Mouse (Mus musculus) adrenal gland, postnatal 10 days (tissue): ENCODE results near the gene Shc3. TPM values are rescaled to one million over a fixed set of nuclear protein-coding genes. Genes with fewer than 3 reads are reported as not detected.

ENCODE experiments used
- DNase-seq: peaks from one replicate; pipeline ENCODE4 v3.0.0; 2021; ENCODE audit warnings: mixed read lengths
- long read RNA-seq, 2 experiments: library from polyadenylated mRNA; stranded (forward); transcript quantifications; one replicate each; pipeline ENCODE4 v2.0.0; 2021
- total RNA-seq, 2 experiments: library from RNA; stranded (reverse); gene quantifications; 2 replicates each; pipeline ENCODE4 v1.2.3; 2021

Gene Shc3
- total RNA-seq, result 1 to 10 TPM; 1.4 to 4.5 TPM
- long read RNA-seq, experiment 1, partial matches to known transcripts, result 1 of 1 reads
- long read RNA-seq, experiment 1, other reads (novel, unspliced or antisense), result 0 of 1 reads
- long read RNA-seq, experiment 2, result 0 reads

GRCm38 (mm10) chr13:51568911-51569684 is at the start of gene Shc3:
Gene Shc3, minus strand, starts transcription at chr13:51569419.
- DNase-seq, result peak; percentile 84

DNA sequence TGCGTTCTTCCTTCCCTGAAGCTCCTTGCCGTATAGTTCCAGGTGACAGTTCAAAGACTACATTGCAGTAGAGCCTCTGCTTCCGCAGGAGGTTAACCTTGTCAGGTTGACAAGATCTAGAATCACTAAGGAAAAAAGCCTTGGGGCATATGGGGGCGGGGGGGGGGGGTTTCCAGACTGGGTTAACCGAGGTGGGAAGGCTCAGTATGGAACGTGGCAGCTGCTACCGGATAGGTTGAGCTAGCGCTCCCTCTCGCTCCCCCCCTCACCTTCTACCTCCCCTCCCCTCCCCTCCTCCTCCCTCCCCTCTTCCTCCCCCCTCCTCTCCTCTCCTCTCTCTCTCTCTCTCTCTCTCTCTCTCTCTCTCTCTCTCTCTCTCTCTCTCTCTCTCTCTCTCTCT is 49.4 kb upstream of the Shc3 start:
- DNase-seq, result no peak

- DNase-seq, result peak; percentile 70
These were observed 48.6 kb upstream of the Shc3 start for GRCm38 (mm10) chr13:51617861-51618260.

- DNase-seq, result no peak
These were observed 48.1 kb upstream of the Shc3 start for GRCm38 (mm10) chr13:51617306-51617705.

GRCm38 (mm10) chr13:51616417-51617044 is 47.3 kb upstream of the Shc3 start:
- DNase-seq, result no peak

GRCm38 (mm10) chr13:51615815-51616214 is 46.6 kb upstream of the Shc3 start:
- DNase-seq, result no peak

GRCm38 (mm10) chr13:51611500-51611899 is 42.3 kb upstream of the Shc3 start:
- no peak for DNase-seq

GRCm38 (mm10) chr13:51611060-51611459 is 41.8 kb upstream of the Shc3 start:
- no peak for DNase-seq

- DNase-seq, result no peak
These were observed 40.0 kb upstream of the Shc3 start for GRCm38 (mm10) chr13:51609231-51609630.

DNA sequence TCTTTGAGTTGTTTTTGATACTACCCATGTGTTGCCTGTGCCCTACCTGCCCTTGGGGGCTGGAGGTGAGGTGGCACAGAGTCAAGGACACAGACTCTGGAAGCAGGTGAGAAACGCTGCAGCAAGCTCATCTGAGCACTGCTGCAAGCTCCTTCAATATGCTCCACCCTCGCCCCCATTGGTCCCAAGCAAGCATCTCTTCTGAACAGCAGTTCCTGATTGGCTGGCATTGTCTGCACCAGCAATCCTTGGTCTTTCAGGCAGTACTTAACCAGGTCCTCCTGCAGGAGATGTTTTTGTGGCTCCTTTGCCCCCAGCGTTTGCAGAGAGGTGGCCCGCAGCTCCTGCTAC is 34.6 kb upstream of the Shc3 start:
- DNase-seq, result no peak

- peak; percentile 18 for DNase-seq
These were observed 34.1 kb upstream of the Shc3 start for GRCm38 (mm10) chr13:51603221-51603893.

DNA sequence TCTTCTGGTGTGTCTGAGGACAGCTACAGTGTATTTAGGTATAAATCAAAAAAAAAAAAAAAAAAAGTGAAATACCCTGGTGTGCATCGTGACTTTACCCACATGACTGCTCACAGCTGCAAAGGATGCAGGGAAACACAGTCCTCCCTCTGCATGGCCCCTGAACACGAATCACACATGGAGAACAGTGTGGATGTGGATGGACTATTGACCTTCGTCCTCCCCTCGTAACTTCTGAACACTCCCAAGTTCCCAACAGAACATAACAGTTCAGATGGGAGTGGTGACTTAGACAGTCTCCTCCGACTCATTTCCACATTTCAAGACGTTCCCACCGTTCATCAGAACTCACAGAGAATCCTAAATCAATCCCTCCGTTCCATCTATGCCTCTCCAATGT is 33.5 kb upstream of the Shc3 start:
- no peak for DNase-seq

DNA sequence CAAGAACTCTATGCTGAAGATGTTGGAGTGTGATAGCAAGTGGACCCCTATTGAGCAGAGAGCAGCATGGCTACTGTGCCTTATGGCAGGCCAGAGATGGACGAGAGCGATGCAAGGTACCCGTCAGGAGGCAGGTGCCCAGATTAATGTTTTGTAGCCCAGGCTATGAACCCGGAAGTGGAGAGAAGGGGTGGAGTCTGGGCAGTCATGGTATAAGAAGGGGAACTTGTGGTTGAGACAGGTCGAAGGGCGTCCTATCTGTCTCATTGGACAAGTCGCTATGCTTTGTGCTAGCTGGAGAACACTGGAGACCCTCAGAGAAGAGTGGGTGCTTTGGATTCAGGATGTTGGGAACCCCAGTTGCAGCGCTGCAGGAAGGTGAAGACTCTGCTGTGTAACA is 30.9 kb upstream of the Shc3 start:
- DNase-seq, result no peak

DNA sequence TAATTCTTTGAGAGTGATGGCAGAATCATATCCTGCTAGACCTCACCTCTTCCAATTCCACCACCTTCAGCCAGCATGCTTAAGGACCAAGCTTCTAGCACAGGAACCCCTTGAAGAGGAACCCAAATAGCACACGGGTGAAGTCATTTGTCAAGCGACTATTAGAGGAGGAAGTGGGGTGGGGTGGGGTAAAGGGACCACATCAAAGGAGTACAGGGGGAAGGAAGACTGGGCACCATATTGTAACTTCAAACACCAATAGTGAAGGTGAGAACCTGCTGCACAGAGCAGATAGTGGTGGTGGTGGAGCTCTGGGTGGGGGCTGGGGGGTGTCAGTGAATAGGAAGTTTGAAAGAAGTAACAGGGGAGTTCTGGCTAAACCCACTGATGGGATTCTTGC is 28.8 kb upstream of the Shc3 start:
- no peak for DNase-seq

DNA sequence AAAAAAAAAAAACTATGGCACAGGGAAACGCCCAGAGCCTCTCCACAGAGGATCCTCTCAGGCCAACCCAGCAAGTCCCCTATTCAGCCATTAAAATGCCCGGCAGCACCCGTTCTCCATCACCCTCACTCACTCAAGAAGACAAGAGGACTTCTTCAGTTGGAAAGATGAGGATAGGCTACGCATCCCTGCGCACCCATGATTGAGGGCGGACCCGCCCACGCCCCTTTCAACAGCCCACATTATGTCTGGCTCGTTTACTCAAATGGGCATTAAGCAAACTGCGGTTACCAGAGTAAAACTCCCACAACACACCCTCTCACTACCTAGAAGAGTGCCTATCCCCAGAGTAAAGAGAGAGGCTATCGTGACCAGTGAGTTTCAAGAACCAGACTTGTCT is 26.2 kb upstream of the Shc3 start:
- no peak for DNase-seq

DNA sequence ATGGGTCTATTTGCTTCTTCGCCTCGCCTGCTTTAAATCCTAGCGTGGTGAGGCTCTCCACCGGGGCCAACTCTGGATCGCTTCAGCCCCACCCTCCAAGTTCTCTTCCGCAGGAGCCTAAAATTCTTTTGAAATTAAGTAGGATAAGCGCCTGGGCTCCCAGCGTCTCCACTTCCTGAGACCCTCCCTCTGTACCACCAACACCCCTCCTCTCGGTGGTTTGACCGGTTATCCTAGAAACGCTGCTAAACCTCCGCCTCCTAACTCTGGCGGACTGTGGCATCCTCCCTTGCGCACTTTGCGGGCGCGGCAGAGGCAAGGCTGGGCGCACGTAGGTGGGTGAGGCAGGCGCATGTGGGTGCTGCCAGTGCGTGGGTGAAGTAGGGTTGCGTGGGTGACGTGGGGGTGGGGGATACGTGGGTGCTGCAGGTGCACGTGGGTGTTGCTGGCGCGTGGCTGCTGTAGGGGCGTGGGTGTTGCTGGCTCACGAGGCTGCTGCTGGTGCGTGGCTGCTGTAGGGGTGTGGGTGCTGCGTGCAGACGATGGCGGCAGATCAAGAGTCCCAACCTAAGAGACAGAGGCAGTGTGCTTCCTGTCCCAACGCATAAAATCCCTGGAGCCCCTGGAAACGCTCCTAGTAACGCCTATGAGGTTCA is 25.6 kb upstream of the Shc3 start:
- DNase-seq, result no peak

GRCm38 (mm10) chr13:51588005-51588404 is 18.8 kb upstream of the Shc3 start:
- no peak for DNase-seq

GRCm38 (mm10) chr13:51582204-51582603 is 13.0 kb upstream of the Shc3 start:
- DNase-seq, result peak; percentile 24

DNA sequence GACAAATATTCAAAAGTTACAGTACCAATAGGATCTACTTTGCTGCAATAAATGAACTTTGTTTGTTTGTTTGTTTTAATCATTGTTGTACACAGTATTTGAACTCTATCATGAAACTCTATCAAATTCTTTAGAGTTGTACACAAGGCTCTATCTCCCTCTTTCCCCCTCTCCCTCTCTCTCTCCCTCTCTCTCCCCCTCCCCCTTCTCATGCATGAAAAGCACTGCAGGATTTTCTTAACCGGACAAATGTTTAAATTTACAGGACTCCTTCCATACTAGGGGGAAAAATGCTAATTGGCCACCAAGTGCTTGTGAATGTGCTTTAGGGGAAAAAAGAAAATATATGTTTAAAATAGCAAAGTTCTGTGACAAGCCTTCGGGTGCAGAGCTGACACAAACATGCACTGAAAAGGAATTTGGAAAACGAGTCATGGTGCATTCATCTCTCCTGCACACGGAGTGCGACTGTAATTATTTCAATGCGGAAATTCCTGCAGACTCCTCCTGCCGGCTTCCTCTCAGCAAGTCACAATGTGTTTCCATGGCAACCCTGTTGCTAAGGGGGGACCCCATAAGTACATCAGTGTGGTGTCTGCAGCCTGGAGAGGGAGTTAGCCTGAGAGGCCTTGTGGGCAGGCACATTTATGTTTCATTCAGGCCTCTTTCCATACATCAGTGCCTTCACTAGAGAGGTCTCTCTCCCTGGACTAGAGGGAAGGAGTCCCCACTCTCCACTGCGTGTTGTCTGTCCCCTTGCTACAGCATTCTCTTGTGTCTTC is 11.2 kb upstream of the Shc3 start:
- no peak for DNase-seq

GRCm38 (mm10) chr13:51573849-51574248 is 4.6 kb upstream of the Shc3 start:
- DNase-seq, result peak; percentile 20

GRCm38 (mm10) chr13:51570111-51570510 is 892 bp upstream of the Shc3 start:
- DNase-seq, result no peak

DNA sequence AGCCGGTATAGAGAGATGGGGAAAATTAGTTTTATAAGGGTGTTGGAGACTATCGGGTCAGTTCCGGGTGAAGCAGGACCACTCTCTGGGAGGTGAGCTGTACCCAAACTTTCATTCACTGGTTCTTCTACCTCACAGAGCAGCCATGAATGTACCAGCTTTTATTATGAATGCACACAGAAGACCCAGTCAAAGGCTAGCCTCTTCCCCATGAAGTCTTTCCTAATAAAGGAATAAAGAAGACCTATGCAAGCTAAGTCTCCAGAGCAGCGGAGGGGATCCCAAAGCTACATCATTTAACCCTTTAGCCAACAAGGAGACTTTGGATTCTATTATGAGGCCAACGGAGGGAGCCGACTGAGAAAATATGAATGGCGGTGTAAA is 458 bp upstream of the Shc3 start:
- no peak for DNase-seq
